Mouse (Mus musculus): Measurements from ENCODE around the gene Zfhx3. TPM values are rescaled to one million over a fixed set of nuclear protein-coding genes. Genes with fewer than 3 reads are reported as not detected.

Zfhx3 gene
- polyA plus RNA-seq, 2 experiments, result 14.4 to 26.1 TPM

DNA sequence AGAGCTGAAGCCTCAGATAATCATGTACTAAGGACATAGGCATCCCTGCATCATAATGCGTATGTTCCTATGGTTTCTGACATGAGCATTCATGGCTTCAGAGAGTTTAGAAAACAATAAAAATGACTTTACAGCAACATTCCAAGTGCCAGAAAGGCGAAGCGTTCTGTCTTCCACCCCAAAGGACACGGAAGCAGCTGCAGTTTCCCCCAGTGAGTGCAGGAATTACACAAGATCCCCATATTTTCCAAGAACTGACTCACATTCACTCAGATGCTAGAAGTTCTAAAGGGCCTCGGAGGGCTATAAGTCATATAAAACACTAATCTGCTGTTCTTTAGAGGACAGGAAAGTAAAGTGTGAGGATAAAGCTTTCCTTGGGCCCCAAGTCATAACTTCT is 75.3 kb downstream of the Zfhx3 start:
- Histone ChIP-seq H3K4me2 (replicated peaks; ENCODE audit: low read depth, low read length, severe bottlenecking) (no peak overlapping the region), H3K27ac (replicated peaks; ENCODE audit: low read depth, low read length) (peak overlapping the region; percentile 30; the same call in 1 of the 2 replicates), H3K36me3 (ENCODE audit: control insufficient read depth, insufficient read depth, low read length) (no peaks in the 10 kb centered on the region), H3K9me3 (ENCODE audit: control insufficient read depth, low read length) (no peaks in the 10 kb centered on the region), H3K27me3 (ENCODE audit: control insufficient read depth, insufficient read depth, low read length) (no peaks in the 10 kb centered on the region), H3K9ac (ENCODE audit: low read depth, low read length, severe bottlenecking) (no peak overlapping the region), H3K4me3 (replicated peaks; ENCODE audit: low read length) (no peak overlapping the region), H3K4me1 (ENCODE audit: control insufficient read depth, insufficient read depth, low read length) (peaks cover 23% of the 10 kb centered on the region)
- DNase-seq (ENCODE audit: low spot score), result peak; percentile 57
- TF ChIP-seq POLR2A (IDR thresholded peaks at IDR 0.05; ENCODE audit: borderline replicate concordance, extremely low read depth, insufficient read depth, insufficient read length), result no peak
- ATAC-seq (ENCODE audit: low FRiP score, low read depth), result peak; percentile 58; the same call in 1 of the 2 replicates
- 32% methylated on average over 5 of the region's 5 CpGs for WGBS

DNA sequence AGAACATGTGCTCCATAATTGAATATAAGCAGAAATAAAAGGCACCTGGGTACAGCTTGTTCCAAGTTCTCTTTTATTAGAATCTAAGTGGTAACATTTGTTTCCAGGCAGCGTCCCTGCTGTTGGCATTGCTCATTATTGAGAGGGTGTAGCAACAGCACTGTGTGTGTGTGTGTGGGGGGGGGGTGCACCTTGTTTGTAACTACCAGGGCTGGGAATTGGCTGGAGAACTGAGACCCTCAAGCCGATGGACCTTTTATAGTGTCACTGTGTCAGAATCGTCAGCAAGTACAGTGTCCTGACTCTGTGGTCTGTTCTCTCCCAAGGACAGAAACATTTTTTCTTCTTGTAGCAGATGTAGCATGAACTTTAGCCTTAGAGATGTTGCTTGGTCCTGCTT is 77.2 kb downstream of the Zfhx3 start:
- Histone ChIP-seq H3K27ac (replicated peaks; ENCODE audit: low read depth, low read length) (no peak overlapping the region), H3K36me3 (ENCODE audit: control insufficient read depth, insufficient read depth, low read length) (no peaks in the 10 kb centered on the region), H3K4me1 (ENCODE audit: control insufficient read depth, insufficient read depth, low read length) (peaks cover 23% of the 10 kb centered on the region), H3K9me3 (ENCODE audit: control insufficient read depth, low read length) (no peaks in the 10 kb centered on the region), H3K4me2 (replicated peaks; ENCODE audit: low read depth, low read length, severe bottlenecking) (no peak overlapping the region), H3K4me3 (replicated peaks; ENCODE audit: low read length) (no peak overlapping the region), H3K27me3 (ENCODE audit: control insufficient read depth, insufficient read depth, low read length) (no peaks in the 10 kb centered on the region), H3K9ac (ENCODE audit: low read depth, low read length, severe bottlenecking) (no peak overlapping the region; the same call in 1 of the 2 replicates)
- DNase-seq (ENCODE audit: low spot score) (peak; percentile 46), ATAC-seq (ENCODE audit: low FRiP score, low read depth) (no peak)
- no peak for TF ChIP-seq POLR2A (IDR thresholded peaks at IDR 0.05; ENCODE audit: borderline replicate concordance, extremely low read depth, insufficient read depth, insufficient read length)
- WGBS, result 30% methylated on average over 3 of the region's 3 CpGs

DNA sequence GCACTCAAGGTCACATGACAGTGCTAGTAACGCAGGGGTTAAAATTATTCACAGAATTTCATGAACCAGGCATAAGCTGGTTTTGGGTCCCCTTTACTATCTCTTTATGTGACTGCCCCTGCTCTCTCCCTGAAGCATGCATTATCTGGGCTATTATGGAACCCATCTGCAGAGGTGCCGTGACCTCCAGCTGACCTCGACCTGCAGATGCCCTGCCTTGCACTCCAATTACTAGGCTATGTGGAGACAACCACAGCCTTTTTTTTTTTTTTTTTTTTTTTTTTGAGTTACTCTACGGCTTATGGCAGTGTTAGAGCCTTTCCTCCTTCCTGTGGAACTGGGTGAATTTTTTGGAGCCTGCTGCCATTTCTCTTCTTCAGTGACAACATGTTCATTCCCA is 80.0 kb downstream of the Zfhx3 start:
- H3K4me2 ChIP-seq (replicated peaks; ENCODE audit: low read depth, low read length, severe bottlenecking), result no peak overlapping the region
- no peak overlapping the region for H3K9ac ChIP-seq (ENCODE audit: low read depth, low read length, severe bottlenecking)
- peaks cover 22% of the 10 kb centered on the region for H3K4me1 ChIP-seq (ENCODE audit: control insufficient read depth, insufficient read depth, low read length)
- TF ChIP-seq POLR2A (IDR thresholded peaks at IDR 0.05; ENCODE audit: borderline replicate concordance, extremely low read depth, insufficient read depth, insufficient read length), result no peak
- no peak overlapping the region for H3K4me3 ChIP-seq (replicated peaks; ENCODE audit: low read length)
- ATAC-seq (ENCODE audit: low FRiP score, low read depth) (no peak), DNase-seq (ENCODE audit: low spot score) (no peak)
- no peaks in the 10 kb centered on the region for H3K27me3 ChIP-seq (ENCODE audit: control insufficient read depth, insufficient read depth, low read length)
- WGBS, result 42% methylated on average over 4 of the region's 4 CpGs
- no peaks in the 10 kb centered on the region for H3K9me3 ChIP-seq (ENCODE audit: control insufficient read depth, low read length)
- no peaks in the 10 kb centered on the region for H3K36me3 ChIP-seq (ENCODE audit: control insufficient read depth, insufficient read depth, low read length)
- H3K27ac ChIP-seq (replicated peaks; ENCODE audit: low read depth, low read length), result no peak overlapping the region

DNA sequence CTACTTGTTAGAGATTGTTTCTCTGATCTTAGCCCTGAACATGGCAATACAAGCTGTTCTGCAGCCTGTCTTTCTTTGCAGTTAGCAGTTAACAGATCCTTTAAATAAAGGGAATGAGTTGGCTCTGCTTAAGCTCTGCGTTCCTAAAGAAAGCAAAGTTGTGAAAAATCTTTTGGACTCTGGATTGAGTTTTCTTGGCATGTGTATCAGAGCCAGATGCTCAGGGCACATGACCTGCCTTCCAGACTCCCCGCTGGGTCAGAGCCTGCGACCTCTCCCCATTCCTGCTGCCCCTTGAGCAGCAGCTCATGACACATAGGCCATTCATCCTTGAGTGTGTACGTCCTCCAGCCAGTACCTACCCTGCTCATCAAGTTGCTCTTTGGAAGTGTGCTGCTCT is 81.9 kb downstream of the Zfhx3 start:
- Histone ChIP-seq H3K36me3 (ENCODE audit: control insufficient read depth, insufficient read depth, low read length) (no peaks in the 10 kb centered on the region), H3K9me3 (ENCODE audit: control insufficient read depth, low read length) (no peaks in the 10 kb centered on the region), H3K4me1 (ENCODE audit: control insufficient read depth, insufficient read depth, low read length) (peaks cover 27% of the 10 kb centered on the region), H3K27me3 (ENCODE audit: control insufficient read depth, insufficient read depth, low read length) (no peaks in the 10 kb centered on the region), H3K4me2 (replicated peaks; ENCODE audit: low read depth, low read length, severe bottlenecking) (no peak overlapping the region), H3K9ac (ENCODE audit: low read depth, low read length, severe bottlenecking) (no peak overlapping the region), H3K27ac (replicated peaks; ENCODE audit: low read depth, low read length) (no peak overlapping the region; the same call in 1 of the 2 replicates), H3K4me3 (replicated peaks; ENCODE audit: low read length) (no peak overlapping the region)
- DNase-seq (ENCODE audit: low spot score) (no peak), ATAC-seq (ENCODE audit: low FRiP score, low read depth) (no peak)
- TF ChIP-seq POLR2A (IDR thresholded peaks at IDR 0.05; ENCODE audit: borderline replicate concordance, extremely low read depth, insufficient read depth, insufficient read length), result no peak
- WGBS, result 32% methylated on average over 4 of the region's 4 CpGs

DNA sequence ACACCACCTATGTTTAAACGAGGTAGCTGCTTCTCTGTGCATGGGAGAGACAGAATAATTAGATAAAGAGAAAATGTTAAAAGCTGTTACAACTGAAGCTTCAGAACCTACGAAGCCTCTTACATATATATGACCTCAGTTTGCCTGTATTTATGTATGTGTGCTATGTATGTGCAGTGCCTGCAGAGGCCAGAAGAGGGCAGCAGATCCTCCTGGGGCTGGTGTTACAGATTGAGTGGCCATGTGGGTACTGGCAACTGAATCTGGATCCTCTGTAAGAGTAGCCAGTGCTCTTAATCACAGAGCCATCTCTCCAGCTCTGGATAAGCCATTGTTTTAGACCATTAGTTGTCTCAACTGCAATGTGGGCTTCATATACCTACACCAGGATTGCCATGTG is 82.8 kb downstream of the Zfhx3 start:
- no peak overlapping the region for H3K4me2 ChIP-seq (replicated peaks; ENCODE audit: low read depth, low read length, severe bottlenecking)
- no peak overlapping the region for H3K4me3 ChIP-seq (replicated peaks; ENCODE audit: low read length)
- DNase-seq (ENCODE audit: low spot score), result no peak
- 75% methylated on average over 2 of the region's 2 CpGs for WGBS
- no peak for TF ChIP-seq POLR2A (IDR thresholded peaks at IDR 0.05; ENCODE audit: borderline replicate concordance, extremely low read depth, insufficient read depth, insufficient read length)
- H3K36me3 ChIP-seq (ENCODE audit: control insufficient read depth, insufficient read depth, low read length), result no peaks in the 10 kb centered on the region
- H3K27me3 ChIP-seq (ENCODE audit: control insufficient read depth, insufficient read depth, low read length), result no peaks in the 10 kb centered on the region
- H3K9ac ChIP-seq (ENCODE audit: low read depth, low read length, severe bottlenecking), result no peak overlapping the region
- H3K4me1 ChIP-seq (ENCODE audit: control insufficient read depth, insufficient read depth, low read length), result peaks cover 31% of the 10 kb centered on the region
- no peak for ATAC-seq (ENCODE audit: low FRiP score, low read depth)
- H3K27ac ChIP-seq (replicated peaks; ENCODE audit: low read depth, low read length), result no peak overlapping the region
- no peaks in the 10 kb centered on the region for H3K9me3 ChIP-seq (ENCODE audit: control insufficient read depth, low read length)
